Mouse (Mus musculus) limb, embryonic 14.5 days (tissue): ENCODE measurements around the gene Cltb. TPM values are rescaled to one million over a fixed set of nuclear protein-coding genes. Genes with fewer than 3 reads are reported as not detected.

Source experiments
- ATAC-seq: fragments of 200-750 bp; cut with Nextera tagmentation; 2 replicates; pipeline ENCODE4 v1.8.0; 2017; ENCODE audit warnings: low read depth, moderate number of reproducible peaks, moderate TSS enrichment; ENCODE audit not compliant: low FRiP score
- DNase-seq: peaks from one replicate; pipeline ENCODE4 v3.0.0-alpha.2; 2015; ENCODE audit warnings: low spot score
- H3K27ac ChIP-seq: fragments of 300-500 bp; sonication (generic); replicated peaks from 2 replicates; pipeline ENCODE4 v1.5.1; 2014; ENCODE audit warnings: low read depth, mild to moderate bottlenecking, low read length, moderate library complexity, mixed read lengths
- H3K27me3 ChIP-seq: fragments of 300-500 bp; sonication (generic); 2 replicates; pipeline ENCODE4 v1.6.1; 2014; ENCODE audit warnings: low read length, mixed read lengths; ENCODE audit not compliant: control insufficient read depth, insufficient read depth
- H3K36me3 ChIP-seq: fragments of 300-500 bp; sonication (generic); 2 replicates; pipeline ENCODE4 v1.6.1; 2014; ENCODE audit warnings: mild to moderate bottlenecking, low read length, moderate library complexity, mixed read lengths; ENCODE audit not compliant: control insufficient read depth, insufficient read depth
- H3K4me1 ChIP-seq: fragments of 300-500 bp; sonication (generic); 2 replicates; pipeline ENCODE4 v1.6.1; 2014; ENCODE audit warnings: antibody characterized with exemption, low read length, mixed read lengths; ENCODE audit not compliant: control insufficient read depth, insufficient read depth
- H3K4me2 ChIP-seq: fragments of 300-500 bp; sonication (generic); replicated peaks from 2 replicates; pipeline ENCODE4 v1.6.1; 2014; ENCODE audit warnings: low read depth, mild to moderate bottlenecking, low read length, moderate library complexity; ENCODE audit not compliant: severe bottlenecking
- H3K4me3 ChIP-seq: fragments of 300-500 bp; sonication (generic); replicated peaks from 2 replicates; pipeline ENCODE4 v1.5.1; 2014; ENCODE audit warnings: low read length
- H3K9ac ChIP-seq: fragments of 300-500 bp; sonication (generic); 2 replicates; pipeline ENCODE4 v1.6.1; 2014; ENCODE audit warnings: mild to moderate bottlenecking, low read depth, low read length, moderate library complexity; ENCODE audit not compliant: severe bottlenecking
- H3K9me3 ChIP-seq: fragments of 300-500 bp; sonication (generic); 2 replicates; pipeline ENCODE4 v1.6.1; 2016; ENCODE audit warnings: low read length; ENCODE audit not compliant: control insufficient read depth
- POLR2A ChIP-seq: fragments of 200-500 bp; IDR thresholded peaks from 2 replicates; pipeline ENCODE4 v1.8.0; 2012; ENCODE audit warnings: inconsistent platforms, mild to moderate bottlenecking, moderate library complexity, borderline replicate concordance; ENCODE audit not compliant: insufficient read depth, insufficient read length; ENCODE audit errors: extremely low read depth
- WGBS: fragments of 180-500 bp; shearing (Covaris S2); extraction: QIAGEN DNeasy Blood & Tissue Kit; methylation state at CpG from one replicate; pipeline ENCODE4 v1.1.7; 2014; 5-methylcytosine and 5-hydroxymethylcytosine counted together
- polyA plus RNA-seq, 2 experiments: library from polyadenylated mRNA; depleted of rRNA in 1 of 2; stranded (reverse) in 1 of 2; unstranded in 1 of 2; fragments of >200 nt; fragmentation: Nextera tagmentation in 1 of 2; extraction: Ambion mirVana in 1 of 2; gene quantifications; 2 replicates each; pipeline versions ENCODE4 v1.2.1 to v1.2.3; 2012 to 2014

The Cltb gene
- polyA plus RNA-seq, 2 experiments = 26.5 to 45.5 TPM

DNA sequence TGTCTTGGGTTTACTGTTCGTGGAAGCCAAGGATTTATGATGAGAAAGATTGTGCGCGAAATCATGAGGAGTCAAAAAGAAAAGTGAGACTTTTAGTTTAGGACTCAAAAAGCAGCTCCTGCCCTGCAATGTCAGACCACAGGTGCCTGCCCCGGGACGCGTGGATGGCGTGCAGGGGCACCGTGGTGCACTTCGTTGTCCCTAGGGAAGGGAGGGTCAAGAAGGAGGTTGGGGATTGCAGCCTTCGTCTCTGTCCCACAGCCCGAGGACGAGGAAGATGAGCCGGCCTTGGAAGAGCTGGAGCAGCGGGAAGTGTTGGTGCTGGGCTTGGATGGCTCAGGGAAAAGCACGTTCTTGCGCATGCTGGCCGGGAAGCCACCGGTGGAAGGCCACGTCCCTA is 35.7 kb downstream of the Cltb start:
- H3K4me3 ChIP-seq = peak overlapping the region; percentile 97
- WGBS = 2% methylated on average over 18 of the region's 19 CpGs
- peaks cover 32% of the 10 kb centered on the region for H3K36me3 ChIP-seq
- peak overlapping the region; percentile 93 for H3K4me2 ChIP-seq
- no peaks in the 10 kb centered on the region for H3K27me3 ChIP-seq
- peak overlapping the region; percentile 87 for H3K9ac ChIP-seq
- peak overlapping the region; percentile 61 for H3K27ac ChIP-seq
- no peaks in the 10 kb centered on the region for H3K9me3 ChIP-seq
- DNase-seq (no peak), ATAC-seq (no peak)
- H3K4me1 ChIP-seq = peaks cover 17% of the 10 kb centered on the region
- no peak for TF ChIP-seq POLR2A

GRCm38 (mm10) chr13:54574854-54575481 is 36.2 kb downstream of the Cltb start, which contains the start of gene Arl10:
Arl10 (plus strand) TSS chr13:54575015.
- under 1% methylated on average over 52 of the region's 55 CpGs for WGBS
- 0 out of 2 replicates have a peak, but pooled peaks have one; percentile 46 for TF ChIP-seq POLR2A
- ATAC-seq (peak; percentile 90), DNase-seq (peak; percentile 77)
- H3K27ac ChIP-seq = peak within 1 kb of the TSS; percentile 61
- no peaks in the 10 kb centered on the region for H3K27me3 ChIP-seq
- H3K9me3 ChIP-seq = no peaks in the 10 kb centered on the region
- H3K4me2 ChIP-seq = peak within 1 kb of the TSS; percentile 93
- H3K4me3 ChIP-seq = peak within 1 kb of the TSS; percentile 97
- H3K4me1 ChIP-seq = peaks cover 17% of the 10 kb centered on the region
- peaks cover 27% of the 10 kb centered on the region for H3K36me3 ChIP-seq
- H3K9ac ChIP-seq = peak within 1 kb of the TSS; percentile 87

DNA sequence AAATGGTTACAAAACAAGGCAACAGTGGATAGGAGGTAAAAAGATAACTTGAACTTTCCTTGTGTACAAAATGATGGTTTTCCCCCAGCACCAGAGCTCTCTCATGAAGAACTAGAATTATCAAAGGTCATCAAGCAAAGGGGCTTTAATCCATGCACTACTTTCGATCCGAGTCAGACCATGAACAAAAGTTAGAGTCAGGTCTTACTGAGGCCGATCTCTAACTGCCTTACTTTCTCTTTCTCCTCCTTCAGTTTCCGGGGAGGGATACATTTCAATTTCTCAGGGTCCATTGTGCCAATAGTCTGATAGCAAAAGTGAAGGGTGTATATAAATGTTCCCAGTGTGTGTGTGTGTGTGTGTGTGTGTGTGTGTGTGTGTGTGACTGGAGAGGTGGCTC is 38.5 kb downstream of the Cltb start:
- Histone ChIP-seq H3K9ac (no peak overlapping the region), H3K27ac (no peak overlapping the region), H3K4me1 (peaks cover 17% of the 10 kb centered on the region), H3K4me3 (no peak overlapping the region), H3K36me3 (peaks cover 6% of the 10 kb centered on the region; the same call in 1 of the 2 replicates), H3K27me3 (no peaks in the 10 kb centered on the region), H3K9me3 (no peaks in the 10 kb centered on the region), H3K4me2 (no peak overlapping the region)
- no peak for ATAC-seq
- DNase-seq = no peak
- WGBS = 72% methylated on average over 4 of the region's 4 CpGs
- TF ChIP-seq POLR2A = no peak

DNA sequence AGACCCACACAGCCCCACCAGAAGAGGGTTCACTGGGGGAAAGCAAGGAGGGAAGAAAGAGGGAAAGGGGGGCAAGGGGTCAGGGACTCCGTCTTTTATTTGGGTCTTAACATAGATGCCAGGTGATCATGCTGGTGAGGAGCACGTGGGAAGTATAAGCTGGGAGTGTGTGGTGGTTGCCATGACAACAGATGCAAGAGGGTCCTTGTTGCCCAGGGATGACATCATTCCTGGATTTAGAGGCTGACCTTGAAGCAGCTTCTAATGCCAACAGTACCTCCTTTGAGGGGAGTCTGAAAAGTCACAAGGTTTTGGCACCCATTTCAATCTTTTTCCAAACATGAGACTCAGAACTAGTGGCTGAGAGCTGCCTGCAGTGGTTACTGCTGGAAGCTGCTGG is 39.5 kb downstream of the Cltb start:
- 42% methylated on average over 2 of the region's 2 CpGs for WGBS
- H3K9ac ChIP-seq = no peak overlapping the region
- ATAC-seq (no peak), DNase-seq (no peak)
- no peak overlapping the region for H3K27ac ChIP-seq
- H3K4me1 ChIP-seq = peaks cover 16% of the 10 kb centered on the region
- no peaks in the 10 kb centered on the region for H3K36me3 ChIP-seq
- no peaks in the 10 kb centered on the region for H3K9me3 ChIP-seq
- no peak overlapping the region for H3K4me2 ChIP-seq
- no peaks in the 10 kb centered on the region for H3K27me3 ChIP-seq
- no peak overlapping the region for H3K4me3 ChIP-seq
- TF ChIP-seq POLR2A = no peak

- no peak for ATAC-seq
- H3K36me3 ChIP-seq = no peaks in the 10 kb centered on the region
- no peak for TF ChIP-seq POLR2A
- peaks cover 7% of the 10 kb centered on the region for H3K4me1 ChIP-seq
- H3K9ac ChIP-seq = no peak overlapping the region
- no peak for DNase-seq
- no peak overlapping the region for H3K4me3 ChIP-seq
- H3K9me3 ChIP-seq = no peaks in the 10 kb centered on the region
- WGBS = 72% methylated on average over 4 of the region's 4 CpGs
- H3K4me2 ChIP-seq = no peak overlapping the region
- H3K27me3 ChIP-seq = no peaks in the 10 kb centered on the region
- no peak overlapping the region for H3K27ac ChIP-seq
Measured at GRCm38 (mm10) chr13:54570736-54571135, 40.4 kb downstream of the Cltb start.

- ATAC-seq (no peak), DNase-seq (no peak)
- Histone ChIP-seq H3K27ac (no peak overlapping the region), H3K4me3 (no peak overlapping the region), H3K27me3 (no peaks in the 10 kb centered on the region), H3K9ac (no peak overlapping the region), H3K4me2 (no peak overlapping the region), H3K9me3 (no peaks in the 10 kb centered on the region), H3K4me1 (peaks cover 6% of the 10 kb centered on the region; the same call in 1 of the 2 replicates), H3K36me3 (no peaks in the 10 kb centered on the region)
- TF ChIP-seq POLR2A = no peak
- 40% methylated on average over 1 of the region's 1 CpGs for WGBS
Measured at GRCm38 (mm10) chr13:54569282-54569681, 41.9 kb downstream of the Cltb start.
